Mouse (Mus musculus) liver, embryonic 14.5 days (tissue): ENCODE data around the gene Iqsec3.

Source experiments
- CTCF ChIP-seq: IDR thresholded peaks from 2 replicates; pipeline ENCODE4 v1.5.1; 2016; ENCODE audit warnings: antibody characterized with exemption, low read depth, control low read depth
- EP300 ChIP-seq: IDR thresholded peaks from 2 replicates; pipeline ENCODE4 v1.6.1; 2016; ENCODE audit warnings: antibody characterized with exemption, low read depth

DNA sequence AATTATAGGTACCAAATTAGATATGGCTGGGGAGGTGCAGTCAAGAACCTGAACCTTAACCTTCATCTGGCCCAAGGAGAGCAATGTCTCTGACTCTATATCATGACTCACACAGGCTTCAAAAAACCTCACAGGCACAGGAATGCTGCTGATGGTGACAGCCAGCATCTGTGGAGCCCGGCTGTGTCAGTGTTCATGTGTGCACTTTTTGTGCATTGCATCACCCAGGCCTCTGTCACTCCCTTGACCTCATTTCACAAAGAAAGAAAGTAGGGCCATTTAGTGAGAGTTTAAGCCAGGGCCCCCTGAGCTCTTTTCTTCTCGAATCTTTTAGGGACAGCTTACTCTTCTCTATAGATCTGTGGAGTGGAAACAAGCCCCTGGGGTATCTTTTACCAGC, 121.2 kb downstream of the Iqsec3 start:
- TF ChIP-seq CTCF (no peak), EP300 (no peak)
